Mouse (Mus musculus): ENCODE results near the gene Rnf216. TPM values are rescaled to one million over a fixed set of nuclear protein-coding genes. Genes with fewer than 3 reads are reported as not detected.

Rnf216 gene
- polyA plus RNA-seq, 1 experiment = 33.8 TPM

GRCm38 (mm10) chr5:143051851-143052250, 60.9 kb downstream of the Rnf216 start:
- Histone ChIP-seq H3K27ac (ENCODE audit: insufficient read depth, low read length) (no peak overlapping the region), H3K27me3 (ENCODE audit: control insufficient read depth, insufficient read depth, low read length) (no peaks in the 10 kb centered on the region), H3K4me3 (replicated peaks; ENCODE audit: insufficient read depth, low read depth, low read length) (no peak overlapping the region), H3K4me1 (ENCODE audit: control insufficient read depth, insufficient read depth, low read length) (peaks cover 6% of the 10 kb centered on the region)
- no peak for DNase-seq
- no peak for TF ChIP-seq CTCF (IDR thresholded peaks at IDR 0.05; ENCODE audit: borderline replicate concordance, insufficient read depth, low read depth, low read length)
- no peak for TF ChIP-seq POLR2A (IDR thresholded peaks at IDR 0.05; ENCODE audit: borderline replicate concordance, insufficient read depth, low read length)
- 80% methylated on average over 6 of the region's 6 CpGs for WGBS

- TF ChIP-seq POLR2A (IDR thresholded peaks at IDR 0.05; ENCODE audit: borderline replicate concordance, insufficient read depth, low read length) (no peak), CTCF (IDR thresholded peaks at IDR 0.05; ENCODE audit: borderline replicate concordance, insufficient read depth, low read depth, low read length) (no peak)
- DNase-seq = no peak
- WGBS = 82% methylated on average over 5 of the region's 5 CpGs
- no peaks in the 10 kb centered on the region for H3K27me3 ChIP-seq (ENCODE audit: control insufficient read depth, insufficient read depth, low read length)
- peaks cover 6% of the 10 kb centered on the region for H3K4me1 ChIP-seq (ENCODE audit: control insufficient read depth, insufficient read depth, low read length)
- no peak overlapping the region for H3K4me3 ChIP-seq (replicated peaks; ENCODE audit: insufficient read depth, low read depth, low read length)
- H3K27ac ChIP-seq (ENCODE audit: insufficient read depth, low read length) = no peak overlapping the region
Observed at GRCm38 (mm10) chr5:143050273-143050672, 62.5 kb downstream of the Rnf216 start.

GRCm38 (mm10) chr5:143049746-143050145, 63.0 kb downstream of the Rnf216 start:
- Histone ChIP-seq H3K4me3 (replicated peaks; ENCODE audit: insufficient read depth, low read depth, low read length) (no peak overlapping the region), H3K4me1 (ENCODE audit: control insufficient read depth, insufficient read depth, low read length) (peaks cover 6% of the 10 kb centered on the region), H3K27ac (ENCODE audit: insufficient read depth, low read length) (no peak overlapping the region), H3K27me3 (ENCODE audit: control insufficient read depth, insufficient read depth, low read length) (no peaks in the 10 kb centered on the region)
- DNase-seq = peak in 1 of 2 experiments; percentile 28
- TF ChIP-seq CTCF (IDR thresholded peaks at IDR 0.05; ENCODE audit: borderline replicate concordance, insufficient read depth, low read depth, low read length) = no peak
- TF ChIP-seq POLR2A (IDR thresholded peaks at IDR 0.05; ENCODE audit: borderline replicate concordance, insufficient read depth, low read length) = no peak
- WGBS = 39% methylated on average over 4 of the region's 4 CpGs

- TF ChIP-seq POLR2A (IDR thresholded peaks at IDR 0.05; ENCODE audit: borderline replicate concordance, insufficient read depth, low read length) (no peak), CTCF (IDR thresholded peaks at IDR 0.05; ENCODE audit: borderline replicate concordance, insufficient read depth, low read depth, low read length) (no peak)
- peaks cover 6% of the 10 kb centered on the region for H3K4me1 ChIP-seq (ENCODE audit: control insufficient read depth, insufficient read depth, low read length)
- 32% methylated on average over 1 of the region's 1 CpGs for WGBS
- no peak overlapping the region for H3K27ac ChIP-seq (ENCODE audit: insufficient read depth, low read length)
- no peaks in the 10 kb centered on the region for H3K27me3 ChIP-seq (ENCODE audit: control insufficient read depth, insufficient read depth, low read length)
- no peak for DNase-seq
- H3K4me3 ChIP-seq (replicated peaks; ENCODE audit: insufficient read depth, low read depth, low read length) = no peak overlapping the region
Observed at GRCm38 (mm10) chr5:143049013-143049385, 63.8 kb downstream of the Rnf216 start.

GRCm38 (mm10) chr5:143048232-143049012, 64.4 kb downstream of the Rnf216 start:
- H3K27me3 ChIP-seq (ENCODE audit: control insufficient read depth, insufficient read depth, low read length) = no peaks in the 10 kb centered on the region
- DNase-seq = no peak
- peaks cover 6% of the 10 kb centered on the region for H3K4me1 ChIP-seq (ENCODE audit: control insufficient read depth, insufficient read depth, low read length)
- TF ChIP-seq POLR2A (IDR thresholded peaks at IDR 0.05; ENCODE audit: borderline replicate concordance, insufficient read depth, low read length) = no peak
- no peak for TF ChIP-seq CTCF (IDR thresholded peaks at IDR 0.05; ENCODE audit: borderline replicate concordance, insufficient read depth, low read depth, low read length)
- no peak overlapping the region for H3K4me3 ChIP-seq (replicated peaks; ENCODE audit: insufficient read depth, low read depth, low read length)
- no peak overlapping the region; the same call in 1 of the 2 replicates for H3K27ac ChIP-seq (ENCODE audit: insufficient read depth, low read length)

GRCm38 (mm10) chr5:143047586-143047985, 65.2 kb downstream of the Rnf216 start:
- Histone ChIP-seq H3K27me3 (ENCODE audit: control insufficient read depth, insufficient read depth, low read length) (no peaks in the 10 kb centered on the region), H3K4me1 (ENCODE audit: control insufficient read depth, insufficient read depth, low read length) (peaks cover 6% of the 10 kb centered on the region), H3K27ac (ENCODE audit: insufficient read depth, low read length) (peak overlapping the region; percentile 39; the same call in 1 of the 2 replicates), H3K4me3 (replicated peaks; ENCODE audit: insufficient read depth, low read depth, low read length) (no peak overlapping the region)
- TF ChIP-seq POLR2A (IDR thresholded peaks at IDR 0.05; ENCODE audit: borderline replicate concordance, insufficient read depth, low read length) (no peak), CTCF (IDR thresholded peaks at IDR 0.05; ENCODE audit: borderline replicate concordance, insufficient read depth, low read depth, low read length) (no peak)
- DNase-seq = no peak
- WGBS = 92% methylated on average over 1 of the region's 1 CpGs

GRCm38 (mm10) chr5:143043902-143044301, 68.9 kb downstream of the Rnf216 start:
- no peak overlapping the region for H3K4me3 ChIP-seq (replicated peaks; ENCODE audit: insufficient read depth, low read depth, low read length)
- H3K4me1 ChIP-seq (ENCODE audit: control insufficient read depth, insufficient read depth, low read length) = peaks cover 1% of the 10 kb centered on the region
- TF ChIP-seq CTCF (IDR thresholded peaks at IDR 0.05; ENCODE audit: borderline replicate concordance, insufficient read depth, low read depth, low read length) (no peak), POLR2A (IDR thresholded peaks at IDR 0.05; ENCODE audit: borderline replicate concordance, insufficient read depth, low read length) (no peak)
- 13% methylated on average over 2 of the region's 2 CpGs for WGBS
- no peak for DNase-seq
- no peaks in the 10 kb centered on the region for H3K27me3 ChIP-seq (ENCODE audit: control insufficient read depth, insufficient read depth, low read length)
- H3K27ac ChIP-seq (ENCODE audit: insufficient read depth, low read length) = no peak overlapping the region

- Histone ChIP-seq H3K27ac (ENCODE audit: insufficient read depth, low read length) (no peak overlapping the region), H3K27me3 (ENCODE audit: control insufficient read depth, insufficient read depth, low read length) (no peaks in the 10 kb centered on the region), H3K4me1 (ENCODE audit: control insufficient read depth, insufficient read depth, low read length) (no peaks in the 10 kb centered on the region), H3K4me3 (replicated peaks; ENCODE audit: insufficient read depth, low read depth, low read length) (no peak overlapping the region)
- TF ChIP-seq CTCF (IDR thresholded peaks at IDR 0.05; ENCODE audit: borderline replicate concordance, insufficient read depth, low read depth, low read length) = peak; percentile 28; the same call in 1 of the 2 replicates
- no peak for TF ChIP-seq POLR2A (IDR thresholded peaks at IDR 0.05; ENCODE audit: borderline replicate concordance, insufficient read depth, low read length)
- no peak for DNase-seq
- 83% methylated on average over 2 of the region's 2 CpGs for WGBS
Observed at GRCm38 (mm10) chr5:143043285-143043684, 69.5 kb downstream of the Rnf216 start.

Data from cerebellum, adult 2 months (tissue).